Mouse (Mus musculus) gastrocnemius, adult 2 months (tissue): ENCODE measurements around the gene Gdpd1. TPM values are rescaled to one million over a fixed set of nuclear protein-coding genes. Genes with fewer than 3 reads are reported as not detected.
A peak's percentile ranks its signal among the peaks of the same experiment; 100 is the strongest.

Experiments
- DNase-seq: peaks from one replicate; pipeline ENCODE4 v3.0.0; 2022
- H3K27ac ChIP-seq: fragments of 200-600 bp; 2 replicates; pipeline ENCODE4 v1.8.1; 2022; ENCODE audit warnings: mild to moderate bottlenecking
- H3K4me3 ChIP-seq: fragments of 200-600 bp; 2 replicates; pipeline ENCODE4 v1.8.1; 2022; ENCODE audit warnings: mild to moderate bottlenecking, moderate library complexity
- CTCF ChIP-seq: fragments of 200-600 bp; IDR thresholded peaks from 2 replicates; pipeline ENCODE4 v1.8.1; 2022; ENCODE audit warnings: antibody characterized with exemption, mild to moderate bottlenecking, moderate library complexity
- intact Hi-C: fragments of 180-260 bp; cut with DNase I; formaldehyde crosslinking; loops from one replicate; pipeline ENCODE4 v1.15.1; 2025
- microRNA-seq: library from miRNA; unstranded; fragments of <30 nt; microRNA quantifications from one replicate; pipeline ENCODE4 v1.2.0, GENCODE M21; 2021
- total RNA-seq, 2 experiments: library from RNA; stranded (reverse); gene quantifications; 2 replicates each; pipeline ENCODE4 v1.2.3; 2021

Gene Gdpd1
- total RNA-seq, 2 experiments from 2014 or later, result 3.3 to 4.2 TPM

DNA sequence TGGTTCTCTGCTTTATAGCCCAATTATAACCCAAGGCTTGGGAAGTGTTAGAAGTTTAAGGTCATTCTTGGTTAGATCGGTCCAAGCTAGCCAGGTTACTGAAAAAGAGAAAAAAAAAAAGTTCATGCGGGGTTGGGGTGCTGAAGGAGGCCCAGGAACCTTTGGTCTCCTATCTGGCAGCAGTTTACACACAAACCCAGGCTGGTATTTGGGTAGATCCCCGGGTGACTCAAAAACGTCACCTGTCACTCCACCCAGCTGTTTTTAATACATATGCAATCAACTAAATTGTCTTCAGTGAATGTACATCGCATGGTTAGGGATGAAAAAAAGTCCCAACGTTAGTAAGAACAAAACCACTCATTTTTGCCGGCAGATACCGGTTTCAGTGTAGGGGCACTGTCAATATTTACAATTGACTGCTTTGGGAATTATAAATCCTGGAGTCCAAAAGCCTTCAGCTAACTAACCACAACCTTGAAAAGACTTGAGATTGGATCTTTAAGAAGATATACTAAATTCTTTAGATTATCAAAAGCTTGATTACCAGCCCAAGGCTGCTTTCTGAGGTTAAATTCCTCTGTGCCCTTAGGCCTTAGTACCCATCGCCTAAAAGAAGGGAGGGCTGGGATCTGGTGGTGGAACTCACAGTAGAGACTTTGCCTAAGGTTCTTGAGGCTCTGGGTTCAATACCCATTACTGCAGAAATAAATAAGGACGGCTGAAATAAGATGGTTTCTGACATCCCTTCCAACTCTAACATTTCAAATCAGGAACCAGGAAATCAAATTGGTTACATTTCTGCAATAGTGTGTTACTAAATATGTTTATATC is 78.9 kb downstream of the Gdpd1 start:
- intact Hi-C loops, result loop anchor here (5.0 to 10.0 kb wide), 2 partner anchors 78 to 100 kb away; no protein-coding TSS in a partner anchor
- Histone ChIP-seq H3K27ac (peak overlapping the region; percentile 98), H3K4me3 (no peak overlapping the region)
- no peak for DNase-seq
- no peak for TF ChIP-seq CTCF

DNA sequence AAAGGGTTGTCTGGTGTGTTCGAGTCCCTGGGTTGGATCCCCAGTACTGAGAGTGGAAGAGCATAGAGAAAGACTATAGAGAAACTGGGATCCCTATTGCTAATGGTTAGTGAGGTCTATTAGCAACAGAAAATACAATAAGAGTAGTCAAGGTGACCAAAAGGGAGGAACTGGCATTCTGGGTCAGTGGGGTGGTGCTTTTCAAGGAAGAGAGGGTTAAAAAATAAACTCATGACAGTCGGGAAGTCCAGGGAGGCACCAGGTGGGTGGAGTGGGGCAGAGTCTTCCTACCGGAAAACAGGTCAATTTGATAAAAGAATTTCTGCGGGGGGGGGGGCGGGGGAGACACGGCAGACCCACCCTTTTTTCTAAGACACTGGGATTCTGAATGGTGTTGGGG is 79.5 kb downstream of the Gdpd1 start:
- TF ChIP-seq CTCF, result no peak
- H3K4me3 ChIP-seq, result peak overlapping the region; percentile 97
- intact Hi-C loops, result loop anchor here (5.0 to 10.0 kb wide), 2 partner anchors 77 to 100 kb away; no protein-coding TSS in a partner anchor
- DNase-seq, result no peak
- peak overlapping the region; percentile 98 for H3K27ac ChIP-seq

DNA sequence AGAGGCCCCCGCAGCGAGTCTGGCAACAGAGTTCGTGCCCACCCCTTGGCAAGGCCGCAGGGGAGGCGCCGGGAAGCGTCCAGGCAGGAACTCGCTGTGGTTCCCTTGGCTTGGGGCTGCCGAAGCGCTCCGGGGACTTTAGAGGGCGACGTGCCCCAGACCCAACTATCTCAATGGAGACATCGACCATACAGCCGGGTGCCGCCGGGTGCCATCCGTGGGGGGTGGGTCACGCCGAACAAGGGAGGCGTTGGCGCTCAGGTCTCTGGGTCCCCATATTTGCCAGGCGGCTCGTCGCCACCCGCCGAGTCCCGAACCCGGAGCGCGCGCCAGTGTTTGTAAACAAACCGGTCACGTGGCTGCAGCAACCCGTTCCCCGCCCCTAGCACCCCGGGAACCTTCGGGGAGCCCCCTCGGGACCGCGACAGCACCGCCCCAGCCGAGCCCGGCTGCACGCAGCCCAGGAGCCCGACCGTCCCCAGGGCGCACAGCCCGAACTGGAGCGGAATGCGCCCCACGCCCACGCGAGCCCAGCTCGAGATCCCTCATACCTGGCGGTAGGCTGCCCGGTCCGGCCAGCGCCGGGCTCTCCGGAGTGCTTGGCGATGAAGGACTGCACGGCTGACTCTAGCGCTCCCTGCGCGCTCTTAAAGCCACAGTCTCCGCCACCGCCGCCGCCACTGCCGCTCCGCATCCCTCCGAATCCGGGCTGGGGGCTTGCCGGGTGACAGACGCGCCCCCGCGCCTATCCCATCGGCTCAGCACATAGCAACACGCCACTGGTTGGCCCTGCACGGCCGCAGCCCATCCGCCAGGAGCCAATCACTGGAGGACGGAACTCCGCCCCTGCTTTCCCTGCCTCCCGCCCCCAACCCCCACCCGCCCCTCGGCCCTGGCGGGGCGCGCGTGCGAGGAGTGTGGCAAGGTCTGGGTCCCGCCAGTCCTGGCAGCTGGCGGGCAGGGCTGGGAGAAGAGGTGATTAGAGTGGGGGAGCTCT is 80.5 kb downstream of the Gdpd1 start, which contains the start of gene Ypel2:
Gene Ypel2, minus strand, starts transcription at position 667 of the 997 bp plus-strand sequence.
- TF ChIP-seq CTCF, result no peak; the same call in 1 of the 2 replicates
- intact Hi-C loops, result loop anchor here (5.0 to 10.0 kb wide), 2 partner anchors 76 to 99 kb away; no protein-coding TSS in a partner anchor
- Histone ChIP-seq H3K27ac (peak within 1 kb of the TSS; percentile 98), H3K4me3 (peak within 1 kb of the TSS; percentile 97)
- peak; percentile 99 for DNase-seq

DNA sequence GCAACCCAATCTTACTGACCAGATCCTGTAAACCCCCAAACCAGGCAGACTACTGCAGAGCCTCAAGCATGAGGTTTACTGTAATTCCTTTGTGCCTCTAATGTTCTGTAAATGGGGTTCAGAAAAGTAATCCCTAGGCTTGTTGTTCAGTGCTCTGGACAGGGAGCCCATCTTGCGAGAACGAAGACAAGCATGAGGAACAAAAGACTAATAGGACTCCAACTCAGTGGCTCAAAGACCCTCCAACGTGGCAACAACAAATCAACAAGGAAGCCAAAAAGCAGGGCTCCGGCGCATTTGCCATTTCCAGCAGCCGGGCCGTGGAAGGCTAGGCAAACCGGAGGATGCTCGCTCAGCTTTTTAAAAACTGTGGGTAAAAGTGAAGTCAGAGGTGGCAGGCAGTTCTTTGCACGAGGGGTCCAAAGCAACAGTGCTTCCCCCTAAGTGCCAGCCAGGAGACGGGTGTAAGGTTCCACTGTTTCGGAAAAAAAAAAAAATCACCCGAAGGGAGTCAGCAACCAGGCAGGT is 81.3 kb downstream of the Gdpd1 start:
- peak overlapping the region; percentile 98 for H3K27ac ChIP-seq
- no peak for DNase-seq
- peak overlapping the region; percentile 97 for H3K4me3 ChIP-seq
- TF ChIP-seq CTCF, result no peak
- intact Hi-C loops, result loop anchor here (5.0 to 10.0 kb wide), 2 partner anchors 75 to 98 kb away; no protein-coding TSS in a partner anchor

DNA sequence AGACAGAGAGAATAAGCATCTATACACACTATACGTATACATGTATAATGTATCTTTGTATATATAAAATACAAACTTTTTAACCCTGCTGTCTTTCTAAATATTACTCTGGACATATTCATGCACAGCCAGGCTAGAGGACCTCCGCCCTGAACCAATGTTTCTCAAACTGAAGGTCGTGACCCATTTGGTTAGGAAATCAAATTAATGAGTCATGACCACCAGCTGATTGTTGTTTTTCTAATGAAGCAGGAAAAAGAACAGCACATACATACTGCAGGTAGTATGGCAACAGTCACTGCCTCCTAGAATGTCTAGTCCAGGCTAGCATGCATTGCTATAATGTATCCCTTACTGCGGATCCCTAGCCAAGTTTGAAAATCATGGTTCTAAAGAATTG is 82.6 kb downstream of the Gdpd1 start:
- Histone ChIP-seq H3K4me3 (peak overlapping the region; percentile 97), H3K27ac (peak overlapping the region; percentile 98; the same call in 1 of the 2 replicates)
- DNase-seq, result no peak
- intact Hi-C loops, result loop anchor here (5.0 to 10.0 kb wide), 2 partner anchors 74 to 96 kb away; no protein-coding TSS in a partner anchor
- TF ChIP-seq CTCF, result no peak

DNA sequence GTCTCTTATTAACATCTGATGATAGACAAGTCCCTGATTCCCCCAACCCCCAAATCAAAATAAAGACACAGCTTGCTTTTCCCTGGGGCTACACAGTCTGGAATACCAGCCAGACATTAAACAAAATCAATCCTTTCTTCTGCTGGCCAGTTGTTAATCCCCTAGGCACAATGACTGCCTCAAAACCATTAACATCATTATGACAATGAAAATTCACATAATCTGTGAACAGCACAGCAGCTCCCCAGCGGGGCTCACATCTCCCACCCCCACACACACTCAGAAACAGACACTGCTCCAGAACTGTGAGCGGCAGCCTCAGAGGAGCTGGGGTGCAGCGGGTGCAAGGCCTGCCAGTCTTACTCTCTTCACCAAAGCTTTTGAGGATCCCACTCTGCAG is 83.6 kb downstream of the Gdpd1 start:
- no peak for TF ChIP-seq CTCF
- Histone ChIP-seq H3K4me3 (no peak overlapping the region), H3K27ac (peak overlapping the region; percentile 46; the same call in 1 of the 2 replicates)
- no peak for DNase-seq
- intact Hi-C loops, result loop anchor here (5.0 to 10.0 kb wide), 2 partner anchors 73 to 96 kb away; no protein-coding TSS in a partner anchor

DNA sequence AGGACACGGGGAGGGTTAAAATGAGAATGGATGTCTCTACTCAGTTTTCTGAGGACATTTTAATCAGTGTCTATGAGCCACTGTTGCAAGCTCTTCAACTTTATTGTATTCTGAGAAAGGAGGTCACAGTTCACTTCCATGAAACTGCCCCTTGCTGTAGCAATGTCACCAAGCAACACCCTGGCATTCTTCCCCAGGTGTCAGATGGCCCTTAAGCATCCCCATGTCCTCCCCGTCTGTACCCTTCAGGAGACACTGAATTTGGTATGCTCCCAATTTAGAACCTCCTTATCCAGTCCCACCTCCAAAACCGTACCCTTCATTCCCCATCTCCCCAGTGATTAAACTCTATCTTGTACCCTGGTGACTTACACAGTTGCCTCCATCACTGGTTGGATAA is 88.9 kb downstream of the Gdpd1 start:
- H3K27ac ChIP-seq, result peak overlapping the region; percentile 51
- intact Hi-C loops, result no loop called here
- DNase-seq, result peak; percentile 46
- no peak for TF ChIP-seq CTCF
- no peak overlapping the region for H3K4me3 ChIP-seq

Small RNA genes lying within 50 kb of the gene (microRNA-seq; reads per million reads assigned to microRNA genes)
- gene Mir301, result 30.3 reads per million, percentile 23 among the genes with 10 or more reads in this experiment

Other genes with a start within 250 kb of the Gdpd1 start
- gene Ypel2, start 80.4 kb downstream of the Gdpd1 start, total RNA-seq, result 10 to 100 TPM in 1 of 2 experiments, 1 to 10 TPM in 1; 4.5 to 11.6 TPM
- gene Smg8, start 12.7 kb upstream of the Gdpd1 start, total RNA-seq, result 1 to 10 TPM; 7.6 to 8.9 TPM
- under 1 TPM; 0.10 to 0.22 TPM for gene Prr11, start 34.6 kb upstream of the Gdpd1 start, total RNA-seq
- gene Ska2, start 35.2 kb upstream of the Gdpd1 start, total RNA-seq, result 1 to 10 TPM; 2.6 to 5.5 TPM
- 1 to 10 TPM; 3.3 to 3.6 TPM for gene Trim37, start 53.0 kb upstream of the Gdpd1 start, total RNA-seq